Mouse (Mus musculus): Measurements from ENCODE around the gene Olfr108.

The Olfr108 gene

GRCm38 (mm10) chr17:37445180-37445579, at the start of gene Olfr108:
Gene Olfr108, plus strand, starts transcription at chr17:37445480.
- no peak for DNase-seq

GRCm38 (mm10) chr17:37398926-37399325, 46.4 kb upstream of the Olfr108 start, which contains the start of gene Olfr107:
Gene Olfr107, plus strand, starts transcription at chr17:37399226.
- no peak for DNase-seq

GRCm38 (mm10) chr17:37413380-37413779, 31.9 kb upstream of the Olfr108 start:
- no peak for DNase-seq

GRCm38 (mm10) chr17:37458616-37459015, 13.3 kb downstream of the Olfr108 start, which contains the start of gene Olfr109:
Gene Olfr109, plus strand, starts transcription at chr17:37458916.
- no peak for DNase-seq

- no peak for DNase-seq
These were observed 38.2 kb downstream of the Olfr108 start, which contains the start of gene H2-M2 for GRCm38 (mm10) chr17:37483452-37483851. Gene H2-M2, minus strand, starts transcription at chr17:37483552.

GRCm38 (mm10) chr17:37491930-37492518, 46.7 kb downstream of the Olfr108 start, which contains the start of gene Olfr110:
Gene Olfr110, plus strand, starts transcription at chr17:37492468.
- DNase-seq = no peak

Data from lung, postnatal 10 days (tissue).